Mouse (Mus musculus) heart, embryonic 12.5 days (tissue): Measurements from ENCODE around the gene Trim71. TPM values are rescaled to one million over a fixed set of nuclear protein-coding genes. Genes with fewer than 3 reads are reported as not detected.

Source experiments
- ATAC-seq: fragments of 200-750 bp; cut with Nextera tagmentation; 2 replicates; pipeline ENCODE4 v1.8.0; 2017; ENCODE audit warnings: moderate TSS enrichment, moderate library complexity; ENCODE audit not compliant: insufficient number of reproducible peaks, low FRiP score
- H3K27ac ChIP-seq: fragments of 300-500 bp; sonication (generic); 2 replicates; pipeline ENCODE4 v1.5.1; 2016; ENCODE audit warnings: mild to moderate bottlenecking, moderate library complexity; ENCODE audit not compliant: poor library complexity, severe bottlenecking
- H3K27me3 ChIP-seq: fragments of 300-500 bp; sonication (generic); replicated peaks from 2 replicates; pipeline ENCODE4 v1.6.1; 2016; ENCODE audit warnings: mild to moderate bottlenecking, moderate library complexity
- H3K36me3 ChIP-seq: fragments of 300-500 bp; sonication (generic); 2 replicates; pipeline ENCODE4 v1.6.1; 2016; ENCODE audit warnings: mild to moderate bottlenecking, moderate library complexity
- H3K4me1 ChIP-seq: fragments of 300-500 bp; sonication (generic); replicated peaks from 2 replicates; pipeline ENCODE4 v1.6.1; 2016; ENCODE audit warnings: mild to moderate bottlenecking
- H3K4me2 ChIP-seq: fragments of 300-500 bp; sonication (generic); 2 replicates; pipeline ENCODE4 v1.6.1; 2016; ENCODE audit warnings: mild to moderate bottlenecking, moderate library complexity
- H3K4me3 ChIP-seq: fragments of 300-500 bp; sonication (generic); 2 replicates; pipeline ENCODE4 v1.5.1; 2016; ENCODE audit warnings: mild to moderate bottlenecking
- H3K9ac ChIP-seq: fragments of 300-500 bp; sonication (generic); 2 replicates; pipeline ENCODE4 v1.6.1; 2016; ENCODE audit warnings: mild to moderate bottlenecking, moderate library complexity
- H3K9me3 ChIP-seq: fragments of 300-500 bp; sonication (generic); replicated peaks from 2 replicates; pipeline ENCODE4 v1.6.1; 2016; ENCODE audit warnings: mild to moderate bottlenecking, moderate library complexity
- WGBS: fragments of 180-500 bp; shearing (Covaris S2); methylation state at CpG from one replicate; pipeline ENCODE4 v1.1.7; 2016; 5-methylcytosine and 5-hydroxymethylcytosine counted together
- polyA plus RNA-seq: library from polyadenylated mRNA; unstranded; fragments of >200 nt; fragmentation: Nextera tagmentation; extraction: Ambion mirVana; gene quantifications from 2 replicates; pipeline ENCODE4 v1.2.1, GENCODE M21; 2016

The Trim71 gene
- 0.40 and 0.63 TPM in 2 replicates for polyA plus RNA-seq

- Histone ChIP-seq H3K36me3 (no peaks in the 10 kb centered on the region), H3K27me3 (peaks cover 52% of the 10 kb centered on the region), H3K4me1 (peaks cover 27% of the 10 kb centered on the region), H3K9me3 (no peaks in the 10 kb centered on the region), H3K27ac (0 out of 2 replicates have a peak within 1 kb of the TSS, but pooled peaks have one; percentile 1), H3K4me3 (peak within 1 kb of the TSS; percentile 57), H3K4me2 (peak within 1 kb of the TSS; percentile 80), H3K9ac (peak within 1 kb of the TSS; percentile 64)
- under 1% methylated on average over 89 of the region's 91 CpGs for WGBS
- ATAC-seq: peak; percentile 30; the same call in 1 of the 2 replicates
These were observed at the start of gene Trim71 for GRCm38 (mm10) chr9:114563761-114564606. Gene Trim71, minus strand, starts transcription at chr9:114564369.

DNA sequence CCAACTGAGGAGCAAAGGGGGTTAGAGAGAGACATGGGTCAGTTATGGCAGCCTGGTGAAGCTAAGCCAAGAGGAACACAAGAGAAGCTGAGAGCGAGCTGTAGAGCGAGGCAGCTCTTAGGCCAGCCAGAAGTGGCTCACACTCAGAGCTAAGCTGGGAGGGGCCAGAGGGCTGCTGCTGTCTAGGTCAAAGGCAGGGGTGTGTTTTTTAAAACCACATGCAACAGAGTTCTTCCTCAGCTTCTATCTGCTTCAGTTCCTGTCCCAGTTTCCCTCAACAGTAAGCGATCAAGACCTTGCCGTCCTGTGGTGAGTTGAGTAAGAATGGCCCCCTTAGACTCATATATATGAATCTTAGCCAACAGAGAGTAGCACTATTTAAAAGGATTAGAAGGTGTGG, 48.9 kb upstream of the Trim71 start:
- Histone ChIP-seq H3K4me2 (no peak overlapping the region), H3K4me3 (no peak overlapping the region), H3K36me3 (peaks cover 76% of the 10 kb centered on the region), H3K4me1 (no peaks in the 10 kb centered on the region), H3K27ac (no peak overlapping the region), H3K9me3 (0 out of 2 replicates have a peak, but pooled peaks cover 9% of the 10 kb centered on the region), H3K9ac (no peak overlapping the region), H3K27me3 (no peaks in the 10 kb centered on the region)
- 93% methylated on average over 4 of the region's 4 CpGs for WGBS
- ATAC-seq: no peak

- Histone ChIP-seq H3K9me3 (0 out of 2 replicates have a peak, but pooled peaks cover 9% of the 10 kb centered on the region), H3K4me3 (no peak overlapping the region), H3K27me3 (no peaks in the 10 kb centered on the region), H3K36me3 (peaks cover 76% of the 10 kb centered on the region), H3K9ac (no peak overlapping the region), H3K27ac (no peak overlapping the region), H3K4me2 (no peak overlapping the region), H3K4me1 (no peaks in the 10 kb centered on the region)
- 83% methylated on average over 4 of the region's 4 CpGs for WGBS
- ATAC-seq: no peak
These were observed 48.4 kb upstream of the Trim71 start for GRCm38 (mm10) chr9:114612566-114612965.

- no peak overlapping the region for H3K4me2 ChIP-seq
- ATAC-seq: no peak
These were observed 46.1 kb upstream of the Trim71 start for GRCm38 (mm10) chr9:114610266-114610665.

DNA sequence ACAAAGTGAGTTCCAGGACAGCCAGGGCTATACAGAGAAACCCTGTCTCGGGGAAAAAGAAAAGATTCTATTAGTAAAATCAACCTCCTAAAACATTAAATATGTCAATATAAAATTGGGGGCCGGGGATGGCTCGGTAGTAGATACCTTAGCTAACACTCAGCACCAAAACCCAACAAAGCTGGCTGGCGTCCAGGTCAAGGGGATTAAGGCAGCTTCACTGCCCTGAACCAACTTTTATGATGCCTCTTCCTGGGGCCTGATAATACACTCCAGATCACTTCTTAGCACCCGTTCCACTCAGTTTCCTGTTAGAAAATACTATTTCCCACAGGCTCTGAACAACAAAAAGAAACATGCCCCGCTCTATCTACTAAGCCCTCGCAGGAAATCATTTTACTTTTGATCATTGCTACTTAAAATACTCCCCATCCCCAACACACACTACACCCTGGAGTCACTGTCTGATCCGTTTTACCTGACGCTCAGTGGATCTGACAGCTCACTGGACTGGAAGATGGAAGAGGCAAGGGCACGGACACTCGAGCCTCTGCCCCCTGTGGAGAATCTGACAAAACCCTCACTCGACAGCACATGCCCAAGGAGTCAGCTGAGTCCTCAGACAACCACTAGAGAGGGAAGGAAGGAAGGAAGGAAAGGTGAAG, 39.8 kb upstream of the Trim71 start:
- no peak overlapping the region for H3K4me3 ChIP-seq
- 0 out of 2 replicates have a peak, but pooled peaks cover 3% of the 10 kb centered on the region for H3K9me3 ChIP-seq
- H3K36me3 ChIP-seq: peaks cover 67% of the 10 kb centered on the region
- H3K4me2 ChIP-seq: no peak overlapping the region
- 0 out of 2 replicates have a peak, but pooled peaks cover 5% of the 10 kb centered on the region for H3K4me1 ChIP-seq
- no peak for ATAC-seq
- H3K27ac ChIP-seq: no peak overlapping the region
- H3K9ac ChIP-seq: no peak overlapping the region
- no peaks in the 10 kb centered on the region for H3K27me3 ChIP-seq
- 57% methylated on average over 12 of the region's 12 CpGs for WGBS

More at GRCm38 (mm10) chr9:114610266-114610665, 46.1 kb upstream of the Trim71 start:
- Histone ChIP-seq H3K4me1 (no peaks in the 10 kb centered on the region), H3K4me3 (no peak overlapping the region), H3K36me3 (peaks cover 82% of the 10 kb centered on the region), H3K27ac (no peak overlapping the region), H3K9ac (no peak overlapping the region), H3K27me3 (no peaks in the 10 kb centered on the region), H3K9me3 (0 out of 2 replicates have a peak, but pooled peaks cover 9% of the 10 kb centered on the region)
- WGBS: 72% methylated on average over 3 of the region's 3 CpGs

GRCm38 (mm10) chr9:114601096-114601495, 36.9 kb upstream of the Trim71 start:
- no peak overlapping the region for H3K9ac ChIP-seq
- no peak for ATAC-seq
- H3K4me1 ChIP-seq: 0 out of 2 replicates have a peak, but pooled peaks cover 5% of the 10 kb centered on the region
- no peak overlapping the region for H3K4me3 ChIP-seq
- no peaks in the 10 kb centered on the region for H3K9me3 ChIP-seq
- no peaks in the 10 kb centered on the region for H3K27me3 ChIP-seq
- WGBS: 77% methylated on average over 1 of the region's 1 CpGs
- peaks cover 71% of the 10 kb centered on the region for H3K36me3 ChIP-seq
- H3K27ac ChIP-seq: no peak overlapping the region
- no peak overlapping the region for H3K4me2 ChIP-seq

GRCm38 (mm10) chr9:114585017-114585345, 20.8 kb upstream of the Trim71 start:
- H3K4me3 ChIP-seq: no peak overlapping the region
- H3K36me3 ChIP-seq: peaks cover 30% of the 10 kb centered on the region
- H3K4me2 ChIP-seq: no peak overlapping the region; the same call in 1 of the 2 replicates
- H3K27ac ChIP-seq: no peak overlapping the region
- WGBS: 48% methylated on average over 5 of the region's 5 CpGs
- H3K9ac ChIP-seq: no peak overlapping the region
- peaks cover 9% of the 10 kb centered on the region; the same call in 1 of the 2 replicates for H3K4me1 ChIP-seq
- H3K9me3 ChIP-seq: no peaks in the 10 kb centered on the region
- ATAC-seq: no peak
- H3K27me3 ChIP-seq: no peaks in the 10 kb centered on the region

DNA sequence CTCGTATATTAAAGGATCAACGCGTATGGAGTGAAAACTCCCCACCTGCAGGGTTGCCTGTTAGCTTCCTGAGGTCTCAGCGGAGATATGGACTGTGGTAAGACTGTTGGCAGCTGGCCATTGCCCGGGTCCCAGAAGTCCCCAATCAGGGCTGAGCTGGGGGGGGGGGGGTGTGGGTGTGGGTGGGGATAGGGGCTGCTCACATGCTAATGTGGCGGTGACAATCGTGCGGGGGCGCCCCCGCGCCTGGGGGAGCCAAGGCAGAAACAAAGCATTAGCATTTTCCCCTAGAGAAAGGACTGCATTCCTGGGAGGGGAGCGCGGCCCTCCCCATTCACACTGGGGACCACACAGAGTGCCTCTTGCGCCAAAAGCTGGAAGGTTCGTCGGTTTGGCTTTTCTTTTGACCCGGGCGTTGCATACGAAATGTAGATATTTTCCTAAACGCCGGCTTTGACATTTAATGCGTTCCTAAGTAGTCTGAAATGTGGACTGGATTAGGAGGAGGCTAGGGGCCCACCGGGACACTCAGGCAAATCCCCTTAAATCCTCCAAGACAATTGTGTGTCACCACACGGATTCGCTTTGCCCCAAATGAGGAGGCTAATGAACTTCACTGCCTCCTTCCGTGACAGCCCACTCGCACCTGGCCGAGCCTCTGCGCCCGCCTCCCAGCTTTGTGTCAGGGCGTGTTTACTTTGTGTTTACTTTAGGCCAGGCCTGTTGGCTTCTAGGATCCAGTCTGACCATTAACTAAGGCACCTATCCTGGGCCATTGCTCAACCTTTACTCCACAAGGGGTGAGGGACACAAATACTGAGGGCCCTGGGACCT, 20.2 kb upstream of the Trim71 start:
- Histone ChIP-seq H3K4me1 (peaks cover 9% of the 10 kb centered on the region; the same call in 1 of the 2 replicates), H3K4me3 (peak overlapping the region; percentile 48), H3K9ac (peak overlapping the region; percentile 38), H3K27ac (0 out of 2 replicates have a peak overlapping the region, but pooled peaks have one; percentile 22), H3K36me3 (peaks cover 26% of the 10 kb centered on the region), H3K9me3 (no peaks in the 10 kb centered on the region), H3K4me2 (peak overlapping the region; percentile 85), H3K27me3 (no peaks in the 10 kb centered on the region)
- ATAC-seq: peak; percentile 46; the same call in 1 of the 2 replicates
- 9% methylated on average over 31 of the region's 31 CpGs for WGBS

GRCm38 (mm10) chr9:114583812-114584182, 19.6 kb upstream of the Trim71 start:
- no peaks in the 10 kb centered on the region for H3K9me3 ChIP-seq
- peak overlapping the region; percentile 38 for H3K9ac ChIP-seq
- 0 out of 2 replicates have a peak overlapping the region, but pooled peaks have one; percentile 22 for H3K27ac ChIP-seq
- peaks cover 9% of the 10 kb centered on the region; the same call in 1 of the 2 replicates for H3K4me1 ChIP-seq
- ATAC-seq: no peak
- H3K27me3 ChIP-seq: no peaks in the 10 kb centered on the region
- H3K4me2 ChIP-seq: peak overlapping the region; percentile 85
- peak overlapping the region; percentile 48 for H3K4me3 ChIP-seq
- 1% methylated on average over 23 of the region's 23 CpGs for WGBS
- H3K36me3 ChIP-seq: peaks cover 20% of the 10 kb centered on the region

GRCm38 (mm10) chr9:114578646-114579045, 14.5 kb upstream of the Trim71 start:
- Histone ChIP-seq H3K27me3 (peaks cover 17% of the 10 kb centered on the region; the same call in 1 of the 2 replicates), H3K4me3 (no peak overlapping the region), H3K27ac (no peak overlapping the region), H3K9ac (no peak overlapping the region), H3K9me3 (no peaks in the 10 kb centered on the region), H3K36me3 (no peaks in the 10 kb centered on the region), H3K4me2 (peak overlapping the region; percentile 9; the same call in 1 of the 2 replicates), H3K4me1 (0 out of 2 replicates have a peak, but pooled peaks cover 4% of the 10 kb centered on the region)
- 16% methylated on average over 11 of the region's 11 CpGs for WGBS
- ATAC-seq: peak; percentile 55; the same call in 1 of the 2 replicates
